Mouse (Mus musculus): ENCODE results near the gene Ccdc146.
A peak's percentile ranks its signal among the peaks of the same experiment; 100 is the strongest.

Gene Ccdc146

DNA sequence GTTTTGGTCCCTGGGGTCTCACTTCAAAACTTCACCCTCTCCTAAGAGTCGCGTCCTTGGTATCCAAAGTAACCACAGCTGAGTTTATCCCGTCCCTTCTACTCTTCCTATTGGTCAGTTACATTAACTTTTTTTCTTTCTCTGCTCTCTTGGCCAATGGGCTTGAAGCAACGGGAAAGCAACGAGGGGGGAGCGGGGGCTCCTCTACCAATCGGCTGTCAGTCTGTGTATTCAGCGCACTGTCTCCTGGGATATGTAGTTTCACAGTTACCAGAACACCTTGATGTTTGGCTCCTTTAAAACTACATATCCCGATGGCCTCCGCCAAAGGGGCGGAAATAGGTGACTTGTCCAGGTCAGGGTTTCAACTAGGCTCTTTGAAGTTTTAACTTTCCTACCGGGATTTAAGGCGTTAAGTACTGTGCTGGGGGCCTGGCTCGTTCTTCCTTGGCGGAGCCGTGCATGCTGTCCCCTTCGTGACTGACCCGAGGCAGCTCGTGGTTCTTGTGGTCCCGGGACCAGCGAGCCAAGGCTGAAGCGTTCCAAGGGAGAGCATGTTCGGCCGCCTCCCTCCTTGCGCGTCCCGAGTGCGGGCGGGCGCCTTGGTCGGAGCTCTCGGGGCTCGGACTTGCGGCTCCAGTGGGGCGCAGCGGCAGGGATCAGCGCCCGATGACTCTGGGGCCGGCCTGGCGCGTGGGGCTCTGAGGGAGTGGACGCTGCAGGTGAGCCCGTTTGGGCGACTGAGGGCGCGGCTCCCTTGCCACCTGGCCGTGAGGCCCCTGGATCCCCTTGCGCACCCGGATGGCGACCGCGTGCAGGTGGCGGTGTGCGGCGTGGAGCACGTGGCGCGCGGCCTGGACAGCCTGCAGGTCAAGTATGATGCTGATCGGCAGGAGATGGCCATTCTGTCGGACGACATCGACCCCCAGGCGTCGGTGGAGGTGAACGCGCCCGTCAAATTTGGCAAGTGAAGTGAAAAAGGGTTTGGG lies at the start of gene Ccdc146, which contains the start of gene Fam185a:
Gene Ccdc146, minus strand, starts transcription at position 64 of the 989 bp plus-strand sequence.
Gene Fam185a, plus strand, starts transcription at position 345 of the 989 bp plus-strand sequence.
- peak; percentile 97 for DNase-seq (ENCODE audit: low read depth, low spot score)
- Histone ChIP-seq H3K36me3 (ENCODE audit: control insufficient read depth, insufficient read depth, low read length, poor library complexity, severe bottlenecking) (no peaks in the 10 kb centered on the region), H3K27me3 (ENCODE audit: control insufficient read depth, insufficient read depth, low read length, poor library complexity, severe bottlenecking) (no peaks in the 10 kb centered on the region)

DNA sequence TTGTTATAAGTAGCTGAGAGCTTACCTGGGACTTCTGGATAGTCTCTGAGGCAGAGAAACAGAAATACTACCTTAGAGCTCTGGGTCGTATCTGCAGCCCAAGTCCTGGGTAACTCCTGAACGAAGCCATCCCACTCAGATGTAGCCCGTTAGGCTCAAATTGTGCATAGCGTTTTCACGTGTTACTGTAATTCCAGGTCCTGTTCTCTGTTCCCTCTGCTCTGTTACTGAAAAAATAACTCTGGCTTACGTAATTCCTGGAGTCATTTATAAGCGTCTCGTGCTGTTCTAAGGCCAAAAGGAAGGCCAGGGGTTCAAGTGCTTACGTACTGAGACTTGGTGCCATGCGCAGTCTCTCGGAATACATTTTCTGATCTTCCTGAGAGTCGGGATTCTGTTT lies 43.6 kb upstream of the Ccdc146 start:
- Histone ChIP-seq H3K27me3 (ENCODE audit: control insufficient read depth, insufficient read depth, low read length, poor library complexity, severe bottlenecking) (no peaks in the 10 kb centered on the region), H3K36me3 (ENCODE audit: control insufficient read depth, insufficient read depth, low read length, poor library complexity, severe bottlenecking) (no peaks in the 10 kb centered on the region)
- no peak for DNase-seq (ENCODE audit: low read depth, low spot score)

DNA sequence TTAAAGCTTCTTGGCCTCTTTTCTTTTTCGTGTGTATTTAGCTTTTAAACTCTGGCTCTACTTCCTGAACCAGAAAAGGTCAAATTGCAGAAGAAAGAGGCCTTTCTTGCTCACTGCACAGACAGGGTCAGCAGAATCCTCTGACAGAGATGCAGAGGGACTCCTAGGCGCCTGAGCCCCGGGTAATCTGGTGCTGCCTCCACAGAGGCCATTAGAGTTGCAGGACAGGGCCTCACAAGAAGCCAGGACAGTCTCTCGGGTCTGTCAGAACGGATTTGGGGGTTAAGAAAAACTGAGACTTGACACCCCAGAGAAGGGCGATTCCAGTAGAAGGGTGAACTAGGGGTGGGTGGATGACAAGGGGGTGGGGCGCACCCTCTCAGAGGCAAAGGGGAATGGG lies 42.9 kb upstream of the Ccdc146 start:
- Histone ChIP-seq H3K36me3 (ENCODE audit: control insufficient read depth, insufficient read depth, low read length, poor library complexity, severe bottlenecking) (no peaks in the 10 kb centered on the region), H3K27me3 (ENCODE audit: control insufficient read depth, insufficient read depth, low read length, poor library complexity, severe bottlenecking) (no peaks in the 10 kb centered on the region)
- no peak for DNase-seq (ENCODE audit: low read depth, low spot score)

DNA sequence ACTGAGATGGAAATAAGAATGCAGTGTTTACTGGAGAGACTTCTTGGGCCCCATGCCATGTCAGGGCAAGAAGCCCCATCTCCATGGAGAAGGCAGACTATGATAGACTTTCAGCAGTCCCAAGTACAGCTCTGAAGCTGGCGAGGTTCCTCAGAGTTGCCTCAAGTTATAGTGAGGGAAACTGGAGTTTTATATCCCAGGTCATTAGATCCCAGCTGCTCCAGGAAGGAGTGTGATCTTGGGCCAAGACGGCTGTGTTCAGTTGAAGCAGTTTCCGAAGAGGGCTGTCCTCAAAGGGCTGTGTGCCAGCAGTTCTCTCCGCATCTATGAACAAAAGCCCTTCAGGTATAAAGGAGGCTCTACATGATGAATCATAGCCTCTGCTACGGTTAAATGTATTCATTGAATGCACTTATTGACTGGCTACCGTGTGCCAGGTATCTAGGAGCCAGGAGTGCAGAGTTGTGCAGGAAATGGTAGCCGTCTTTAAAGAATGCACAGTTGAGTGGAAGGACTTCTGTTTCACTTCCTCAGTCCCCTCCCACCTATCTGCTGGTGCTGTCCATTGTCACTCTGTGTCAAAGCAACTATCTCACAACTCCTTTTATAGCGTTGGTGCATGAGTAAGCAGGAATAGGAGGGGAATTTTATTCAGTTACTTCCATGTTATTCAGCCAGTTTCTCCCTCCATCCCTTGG lies 16.5 kb upstream of the Ccdc146 start:
- H3K36me3 ChIP-seq (ENCODE audit: control insufficient read depth, insufficient read depth, low read length, poor library complexity, severe bottlenecking), result no peaks in the 10 kb centered on the region
- H3K27me3 ChIP-seq (ENCODE audit: control insufficient read depth, insufficient read depth, low read length, poor library complexity, severe bottlenecking), result no peaks in the 10 kb centered on the region
- DNase-seq (ENCODE audit: low read depth, low spot score), result peak; percentile 65

DNA sequence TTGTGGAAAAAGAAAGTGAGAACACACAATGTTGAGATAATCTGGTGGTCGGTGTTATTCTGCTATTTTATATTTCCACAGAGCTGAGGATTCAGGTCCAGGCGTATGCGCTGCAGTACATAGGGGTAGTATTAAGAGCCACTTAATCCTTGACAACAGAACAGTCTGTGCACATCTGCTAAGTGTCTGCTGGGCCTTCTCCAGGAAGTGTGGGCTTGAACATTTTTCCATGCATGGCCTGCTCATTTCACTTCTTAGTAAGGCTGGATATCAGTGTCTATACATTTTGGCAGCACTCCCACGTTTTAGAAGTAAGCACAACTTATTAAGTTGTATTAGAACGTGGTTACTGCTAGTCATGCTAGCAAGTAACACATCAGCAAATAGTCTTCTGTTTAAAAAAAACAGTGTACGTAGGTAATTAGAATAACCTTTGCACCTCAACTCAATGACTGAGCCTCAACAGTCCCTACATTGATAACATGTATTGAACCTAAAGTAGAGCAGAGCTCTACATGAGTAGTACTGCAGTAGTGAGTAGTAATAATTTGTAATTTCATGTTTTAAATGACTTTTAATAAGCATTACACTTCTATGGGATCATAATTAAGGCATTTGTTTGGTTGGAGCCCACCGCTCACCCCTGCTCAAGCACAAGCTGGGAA lies 15.1 kb upstream of the Ccdc146 start:
- Histone ChIP-seq H3K36me3 (ENCODE audit: control insufficient read depth, insufficient read depth, low read length, poor library complexity, severe bottlenecking) (peaks cover 3% of the 10 kb centered on the region; the same call in 1 of the 2 replicates), H3K27me3 (ENCODE audit: control insufficient read depth, insufficient read depth, low read length, poor library complexity, severe bottlenecking) (no peaks in the 10 kb centered on the region)
- no peak for DNase-seq (ENCODE audit: low read depth, low spot score)

DNA sequence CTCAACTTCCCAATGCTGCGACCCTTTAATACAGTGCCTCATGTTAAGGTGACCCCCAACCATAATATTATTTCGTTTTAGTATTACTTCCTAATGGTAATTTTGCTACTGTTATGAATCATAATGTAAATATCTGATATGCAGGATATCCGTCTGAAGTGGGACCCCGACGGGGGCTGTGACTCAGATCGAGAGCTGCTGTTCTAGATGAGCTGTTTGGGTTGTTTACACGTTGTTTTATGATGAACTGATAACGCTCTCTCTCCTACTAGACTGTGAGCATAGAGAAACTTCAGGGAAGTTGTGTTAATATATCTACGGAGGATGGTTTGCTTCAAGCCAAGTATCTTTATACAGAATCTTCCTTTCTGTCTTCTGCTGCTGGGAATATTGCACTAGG lies 14.0 kb upstream of the Ccdc146 start:
- Histone ChIP-seq H3K27me3 (ENCODE audit: control insufficient read depth, insufficient read depth, low read length, poor library complexity, severe bottlenecking) (no peaks in the 10 kb centered on the region), H3K36me3 (ENCODE audit: control insufficient read depth, insufficient read depth, low read length, poor library complexity, severe bottlenecking) (peaks cover 3% of the 10 kb centered on the region; the same call in 1 of the 2 replicates)
- no peak for DNase-seq (ENCODE audit: low read depth, low spot score)

DNA sequence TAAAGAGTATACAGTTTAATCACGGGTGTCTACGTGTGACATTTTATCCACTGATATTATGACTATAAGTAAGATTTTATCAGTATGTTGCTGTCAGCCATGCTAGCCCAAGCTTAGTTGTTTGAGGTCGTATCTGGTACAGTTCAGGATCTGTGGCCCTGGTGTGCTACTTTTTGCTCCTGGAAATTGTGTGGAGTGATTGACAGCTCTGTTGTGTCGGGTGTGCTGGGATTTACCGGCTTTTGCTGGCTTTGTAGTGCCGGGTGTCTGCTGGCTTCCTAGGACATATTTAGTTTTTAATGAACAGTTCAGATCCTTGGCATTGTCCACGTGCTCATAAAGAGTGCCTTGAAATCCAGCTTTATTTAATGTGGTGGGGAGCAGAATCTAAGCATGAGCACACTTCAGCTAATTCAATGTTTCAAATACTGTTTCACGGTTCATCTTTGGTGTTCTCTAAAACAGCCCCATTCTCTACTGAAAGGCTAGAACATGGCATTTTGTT lies 12.0 kb upstream of the Ccdc146 start:
- Histone ChIP-seq H3K36me3 (ENCODE audit: control insufficient read depth, insufficient read depth, low read length, poor library complexity, severe bottlenecking) (peaks cover 3% of the 10 kb centered on the region; the same call in 1 of the 2 replicates), H3K27me3 (ENCODE audit: control insufficient read depth, insufficient read depth, low read length, poor library complexity, severe bottlenecking) (no peaks in the 10 kb centered on the region)
- no peak for DNase-seq (ENCODE audit: low read depth, low spot score)

DNA sequence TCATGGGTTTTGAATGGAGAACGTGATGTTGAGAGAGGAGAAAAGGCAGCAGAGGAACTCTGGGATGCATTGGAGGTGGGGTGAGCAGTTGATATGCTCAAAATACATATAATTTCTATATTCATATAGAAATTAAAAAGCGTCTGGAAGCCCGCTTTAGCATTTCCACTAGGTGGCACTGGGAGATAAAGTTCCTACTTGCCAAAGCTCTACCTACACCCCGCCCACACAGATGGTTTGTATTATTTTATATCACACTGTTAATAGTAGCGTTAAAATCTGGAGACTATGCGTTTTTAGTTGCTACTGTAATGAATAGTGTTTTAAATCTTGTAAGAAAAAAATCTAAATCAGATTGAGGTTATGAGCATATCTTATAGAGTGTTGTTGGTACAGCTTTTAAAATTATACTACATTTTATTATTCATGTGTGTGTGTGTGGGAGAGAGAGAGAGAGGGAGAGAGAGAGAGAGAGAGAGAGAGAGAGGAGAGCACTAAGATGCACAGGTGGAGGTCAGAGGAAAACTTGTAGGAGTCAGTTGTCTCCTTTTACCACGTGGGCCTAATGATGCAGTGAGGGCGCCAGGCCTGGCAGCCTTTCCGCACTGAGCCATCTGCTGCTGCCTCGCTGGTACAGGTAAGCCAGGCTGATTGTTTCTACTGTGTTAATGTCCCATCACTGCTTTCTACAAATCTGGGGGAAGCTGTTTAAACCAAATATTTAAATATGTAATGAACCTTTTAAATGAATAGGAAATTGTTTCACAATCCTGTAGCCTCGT lies 9.9 kb upstream of the Ccdc146 start:
- peaks cover 3% of the 10 kb centered on the region; the same call in 1 of the 2 replicates for H3K36me3 ChIP-seq (ENCODE audit: control insufficient read depth, insufficient read depth, low read length, poor library complexity, severe bottlenecking)
- no peaks in the 10 kb centered on the region for H3K27me3 ChIP-seq (ENCODE audit: control insufficient read depth, insufficient read depth, low read length, poor library complexity, severe bottlenecking)
- DNase-seq (ENCODE audit: low read depth, low spot score), result peak; percentile 61

DNA sequence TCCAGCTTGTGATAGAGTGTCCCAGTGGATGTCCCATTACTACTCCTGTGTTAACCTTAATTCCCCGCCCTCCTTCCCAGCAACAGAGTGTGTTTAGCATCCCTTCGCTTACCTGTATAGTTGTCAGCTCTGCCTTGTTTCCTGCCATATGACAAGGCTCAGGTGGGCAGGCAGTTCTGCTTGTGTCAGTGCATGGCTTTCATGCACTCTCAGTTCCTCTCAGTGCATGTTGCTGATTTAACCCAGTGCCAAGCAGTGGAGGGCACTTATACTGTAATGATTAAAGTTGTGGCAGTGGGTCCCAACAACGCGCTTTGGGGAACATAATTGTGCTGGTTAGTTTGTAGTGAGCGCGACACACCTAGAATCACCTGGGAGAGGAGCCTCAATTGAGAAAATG lies 2.2 kb upstream of the Ccdc146 start:
- DNase-seq (ENCODE audit: low read depth, low spot score), result peak; percentile 55
- Histone ChIP-seq H3K36me3 (ENCODE audit: control insufficient read depth, insufficient read depth, low read length, poor library complexity, severe bottlenecking) (no peaks in the 10 kb centered on the region), H3K27me3 (ENCODE audit: control insufficient read depth, insufficient read depth, low read length, poor library complexity, severe bottlenecking) (no peaks in the 10 kb centered on the region)

DNA sequence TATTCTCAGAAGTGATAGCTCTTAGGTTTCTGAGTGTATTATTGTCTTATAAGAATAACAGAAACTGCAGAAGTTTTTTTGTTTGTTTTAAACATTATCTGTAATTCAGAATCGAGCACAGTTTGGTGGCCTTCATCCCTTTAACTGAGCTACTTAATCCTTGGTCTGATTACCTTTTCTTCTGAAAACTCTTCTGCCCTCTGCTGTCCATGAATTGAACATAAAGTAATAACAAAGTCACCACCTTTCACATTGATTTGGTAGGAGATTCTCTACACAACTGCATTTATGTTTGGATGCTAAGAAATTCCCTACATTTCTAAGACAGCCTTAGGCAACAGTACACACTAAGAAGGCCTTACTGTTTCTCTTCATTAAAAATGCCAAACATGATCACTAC lies 3.9 kb downstream of the Ccdc146 start:
- Histone ChIP-seq H3K36me3 (ENCODE audit: control insufficient read depth, insufficient read depth, low read length, poor library complexity, severe bottlenecking) (no peaks in the 10 kb centered on the region), H3K27me3 (ENCODE audit: control insufficient read depth, insufficient read depth, low read length, poor library complexity, severe bottlenecking) (no peaks in the 10 kb centered on the region)
- DNase-seq (ENCODE audit: low read depth, low spot score), result peak; percentile 80

DNA sequence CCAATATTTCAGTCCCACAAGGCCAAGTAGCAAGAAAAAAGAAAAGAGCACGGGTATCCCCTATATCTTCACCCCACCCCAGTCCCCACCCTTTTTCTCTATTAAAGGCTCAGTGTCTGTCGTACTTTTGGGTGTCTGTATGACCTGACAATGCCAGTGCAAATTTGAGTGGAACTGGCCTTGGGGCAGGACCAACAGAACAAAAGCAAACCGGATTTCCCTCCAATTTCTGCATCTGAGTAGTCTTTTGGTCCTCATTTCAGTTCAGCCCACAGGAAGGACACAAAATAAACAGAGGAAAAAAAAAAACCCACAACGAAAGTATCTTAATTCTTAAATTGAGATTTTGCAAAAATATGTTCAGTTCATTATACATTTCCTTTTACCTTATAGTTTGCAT lies 5.9 kb downstream of the Ccdc146 start:
- no peak for DNase-seq (ENCODE audit: low read depth, low spot score)
- no peaks in the 10 kb centered on the region for H3K27me3 ChIP-seq (ENCODE audit: control insufficient read depth, insufficient read depth, low read length, poor library complexity, severe bottlenecking)

DNA sequence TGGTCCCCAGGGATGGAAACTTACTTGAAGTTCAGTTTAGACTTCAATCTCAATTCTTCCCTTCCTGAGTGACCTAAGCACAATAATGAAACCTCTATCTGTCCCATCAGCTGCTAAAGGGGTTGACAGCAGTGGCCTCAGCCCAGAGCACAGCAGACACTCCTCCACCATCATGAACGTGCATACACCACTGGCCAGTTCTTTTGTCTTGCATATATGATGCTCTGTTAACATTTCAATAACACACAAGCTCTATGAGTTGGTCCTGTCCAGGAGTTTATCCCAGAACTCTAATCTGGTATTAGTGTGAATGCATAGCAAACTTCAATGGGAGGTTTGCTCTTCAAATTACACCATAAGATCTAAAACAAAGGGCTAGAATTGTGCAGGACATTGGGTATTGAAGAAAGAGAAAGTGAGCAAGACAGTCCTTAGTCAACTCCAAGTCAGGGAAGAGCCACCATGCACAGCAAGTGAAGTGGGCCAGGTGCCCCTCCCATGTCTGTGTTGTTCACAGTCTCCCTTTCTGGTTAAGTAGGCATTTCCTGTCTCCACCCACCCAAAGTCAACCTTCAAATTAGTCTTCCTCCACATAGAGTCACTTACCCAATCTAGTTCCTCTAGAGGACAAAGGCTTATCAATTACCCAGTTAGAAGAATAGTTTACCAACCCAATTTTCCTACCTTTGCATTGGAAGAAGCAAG lies 10.2 kb downstream of the Ccdc146 start:
- Histone ChIP-seq H3K27me3 (ENCODE audit: control insufficient read depth, insufficient read depth, low read length, poor library complexity, severe bottlenecking) (no peaks in the 10 kb centered on the region), H3K36me3 (ENCODE audit: control insufficient read depth, insufficient read depth, low read length, poor library complexity, severe bottlenecking) (no peaks in the 10 kb centered on the region)
- DNase-seq (ENCODE audit: low read depth, low spot score), result peak; percentile 45

More for the DNA sequence above, 5.9 kb downstream of the Ccdc146 start:
- no peaks in the 10 kb centered on the region for H3K36me3 ChIP-seq (ENCODE audit: control insufficient read depth, insufficient read depth, low read length, poor library complexity, severe bottlenecking)

DNA sequence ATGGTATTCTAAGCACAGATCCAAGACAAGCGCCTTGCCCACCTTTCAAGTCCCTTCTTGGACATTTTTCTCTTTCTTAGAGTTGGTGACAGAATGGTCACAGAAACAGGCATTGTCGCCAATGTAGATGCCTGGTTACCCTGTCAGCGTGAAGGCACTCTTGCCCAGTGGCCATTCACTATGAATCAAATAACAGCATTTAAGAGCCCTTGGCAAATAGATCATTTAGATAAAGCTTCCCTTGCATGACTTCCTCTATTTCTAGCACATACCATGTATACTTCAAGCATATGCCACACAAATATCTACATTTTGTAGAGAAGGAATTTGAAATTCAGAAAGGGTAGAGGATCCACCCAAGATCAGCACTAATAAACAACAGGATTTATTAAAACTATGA lies 11.2 kb downstream of the Ccdc146 start:
- DNase-seq (ENCODE audit: low read depth, low spot score), result no peak
- H3K27me3 ChIP-seq (ENCODE audit: control insufficient read depth, insufficient read depth, low read length, poor library complexity, severe bottlenecking), result no peaks in the 10 kb centered on the region
- no peaks in the 10 kb centered on the region for H3K36me3 ChIP-seq (ENCODE audit: control insufficient read depth, insufficient read depth, low read length, poor library complexity, severe bottlenecking)

Data from splenic B cell, adult 2 months (primary cell).